Mouse (Mus musculus) layer of hippocampus, postnatal 10 days (tissue): ENCODE measurements at regions not wholly inside any gene's neighbourhood (a gene's known extent, or its start where the extent isn't known, plus 50 kb on each side); places are given as distances from the start of the nearest gene placed in this dataset.

Experiments
- DNase-seq, 2 experiments: peaks; one replicate each; pipeline ENCODE4 v3.0.0; 2021; ENCODE audit warnings: low spot score in 2 of 2

DNA sequence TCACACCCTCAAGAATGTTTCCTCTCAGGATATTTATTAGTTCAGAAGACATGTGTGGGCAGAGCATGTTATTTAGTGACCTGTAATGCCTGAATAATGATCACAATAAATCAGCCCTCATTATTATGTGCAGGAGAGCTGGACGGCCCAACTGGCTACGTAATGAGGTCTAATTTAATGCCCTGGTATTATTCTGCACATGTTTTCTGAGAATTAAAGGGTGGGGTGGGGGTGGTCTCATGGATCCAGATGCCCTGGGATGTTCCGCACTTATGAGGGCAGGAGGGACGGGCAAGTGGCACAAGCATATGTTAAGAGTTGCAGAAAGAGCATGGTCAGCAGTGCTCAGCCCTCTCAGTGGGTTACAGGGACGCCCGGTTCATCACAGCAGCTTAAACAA, 339.7 kb upstream of the Npvf start:
- no peak for DNase-seq

DNA sequence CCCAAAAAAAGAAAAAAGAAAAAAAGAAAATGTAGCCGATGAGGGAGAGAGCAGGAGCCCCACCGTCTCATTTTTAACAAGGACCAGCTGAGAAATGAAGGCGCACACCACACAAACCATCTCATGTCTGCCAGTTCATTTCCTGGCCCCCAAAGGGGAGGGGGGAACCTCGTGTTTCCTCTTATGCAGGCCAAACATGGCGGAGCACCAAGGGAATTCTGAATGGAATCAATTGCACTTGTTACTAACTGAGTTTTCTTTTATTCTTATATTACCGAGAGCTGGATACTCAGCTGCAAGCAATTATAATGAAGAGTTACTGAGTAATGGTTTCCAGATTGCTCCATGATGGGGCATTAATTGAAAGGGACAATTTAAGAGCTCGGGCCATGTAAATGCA, 348.5 kb upstream of the Npvf start:
- DNase-seq = no peak

DNA sequence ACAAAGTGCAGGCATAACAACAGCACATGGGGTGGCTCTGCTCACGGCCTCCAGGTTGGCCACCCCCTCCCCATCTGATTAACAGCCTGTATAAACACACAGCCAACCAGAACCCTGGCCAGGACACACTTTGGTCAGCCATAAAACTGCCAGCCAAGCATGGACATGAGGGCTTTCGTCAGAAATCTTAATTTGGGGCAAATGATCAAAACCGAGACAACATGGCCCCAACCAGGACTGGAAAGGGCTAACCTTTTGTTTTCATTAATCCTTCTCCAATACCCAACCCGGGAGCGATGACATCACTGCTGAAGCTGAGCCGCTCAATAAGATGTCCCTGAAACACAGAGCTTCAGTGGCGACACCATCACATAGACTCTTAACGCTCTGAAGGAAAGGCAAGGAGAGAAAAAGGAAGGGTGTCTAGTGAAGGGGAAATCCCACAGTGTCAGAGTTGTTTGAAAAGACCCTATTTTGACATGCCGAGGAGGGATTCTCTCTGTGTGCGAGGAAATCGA, 351.9 kb upstream of the Npvf start:
- peak; percentile 19 to 37 for DNase-seq

DNA sequence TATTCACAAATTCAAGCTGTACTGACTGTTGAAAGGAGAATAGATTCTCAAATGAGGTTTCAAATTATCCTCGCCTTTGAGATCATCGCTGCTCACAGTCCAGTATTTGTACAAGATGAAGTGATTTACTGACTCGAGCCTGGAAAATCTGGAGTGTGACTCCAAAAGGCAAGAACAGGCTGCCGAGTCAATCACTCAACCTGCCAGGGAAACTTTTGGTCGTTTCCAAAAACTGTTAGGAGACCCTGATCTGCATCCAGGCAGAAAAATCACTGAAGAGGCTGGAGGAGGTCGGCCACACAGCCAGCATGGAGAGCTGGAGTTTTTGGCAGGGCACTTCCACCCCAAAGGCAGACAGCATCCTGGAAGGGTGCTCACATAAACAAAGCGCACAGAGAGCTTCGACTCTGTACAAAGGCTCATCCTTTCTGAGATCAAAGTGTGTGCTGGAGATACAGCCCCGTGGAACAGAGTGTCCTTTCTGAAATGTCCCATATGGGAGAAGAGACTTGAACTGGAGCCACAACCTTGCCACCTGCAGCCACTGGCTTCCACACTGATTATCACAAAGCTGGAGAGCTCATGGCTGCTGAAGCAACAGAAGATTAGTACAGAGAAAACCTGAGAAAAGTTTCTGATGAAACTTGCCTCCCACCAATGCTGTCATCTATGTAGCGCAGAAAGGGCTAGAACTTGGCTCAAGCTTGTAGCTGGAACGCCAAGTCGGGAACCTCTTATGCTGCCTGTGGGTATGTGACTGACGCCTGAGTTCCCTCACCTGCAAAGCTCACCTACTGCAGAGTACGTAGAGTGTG, 355.5 kb upstream of the Npvf start:
- no peak for DNase-seq

DNA sequence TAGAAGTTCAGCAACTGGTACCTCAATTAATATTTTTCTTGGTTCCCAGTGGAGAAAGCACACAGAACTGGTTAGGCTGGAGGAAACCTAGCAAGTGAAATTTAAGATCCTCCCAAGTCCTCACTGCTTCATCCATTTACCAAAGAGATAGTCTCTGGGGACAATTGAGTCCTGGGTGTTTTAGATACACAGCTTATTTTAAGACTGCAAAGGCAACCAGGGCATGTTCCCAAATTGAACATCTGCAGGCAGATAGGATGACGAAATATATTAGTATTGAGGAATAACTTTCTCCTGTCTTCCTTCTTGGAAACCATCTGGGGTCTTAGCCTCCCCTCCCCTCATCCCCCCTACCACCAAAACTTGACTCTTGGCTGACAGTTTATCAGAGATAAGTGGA, 356.3 kb upstream of the Npvf start:
- no peak for DNase-seq

DNA sequence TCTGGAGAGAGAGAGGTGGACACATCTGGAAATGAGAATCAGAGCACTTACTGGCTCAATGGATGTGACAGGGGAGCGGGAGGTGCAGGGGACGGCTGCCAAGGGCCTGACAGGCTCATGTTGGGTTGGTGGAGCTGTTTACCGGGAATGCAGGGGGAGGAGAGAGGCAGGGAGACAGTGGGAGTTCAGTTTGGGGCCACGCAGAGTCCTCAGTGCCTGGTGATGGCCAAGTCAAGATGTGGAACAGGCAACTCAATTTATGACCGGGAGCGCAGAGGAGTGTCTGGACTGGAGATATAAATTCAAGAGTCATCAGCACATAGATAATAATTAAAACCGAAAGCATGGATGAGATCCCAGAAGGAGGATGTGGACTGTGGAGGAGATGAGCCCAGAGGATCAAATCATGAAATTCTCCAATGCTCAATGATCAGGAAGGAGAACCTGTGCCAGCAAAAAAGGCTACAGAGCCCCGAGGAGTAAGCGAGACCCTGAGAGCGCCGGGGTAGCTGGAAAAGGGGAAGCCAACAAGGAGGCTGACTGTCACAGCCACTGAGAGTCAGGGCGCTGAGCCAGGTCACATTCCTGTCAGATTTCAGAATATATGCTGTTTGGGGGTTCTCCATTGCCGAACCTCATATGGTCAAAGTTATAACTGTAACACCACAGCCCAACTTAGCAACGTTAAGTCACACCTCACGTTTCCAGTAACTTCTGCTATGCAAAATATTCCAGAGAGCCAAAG, 358.0 kb upstream of the Npvf start:
- no peak for DNase-seq

DNA sequence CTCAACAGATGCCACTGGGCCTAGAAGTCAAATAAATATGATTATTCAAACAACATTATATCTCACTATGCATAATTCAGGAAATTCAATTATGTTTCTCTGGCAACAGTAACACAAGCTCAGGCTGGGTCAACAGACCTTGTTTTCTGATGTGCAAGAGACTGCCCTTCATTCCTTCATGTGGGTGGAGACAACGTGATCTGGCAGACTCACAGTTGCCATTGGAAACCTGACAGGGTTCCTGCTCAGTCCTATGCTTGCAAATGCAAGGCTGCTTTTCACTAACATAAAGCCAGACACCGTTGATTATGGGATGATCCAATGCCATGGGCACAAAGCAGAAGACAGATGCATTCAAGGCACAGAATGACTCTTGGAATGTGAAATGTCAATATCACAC, 361.5 kb upstream of the Npvf start:
- DNase-seq = peak; percentile 38 to 39

DNA sequence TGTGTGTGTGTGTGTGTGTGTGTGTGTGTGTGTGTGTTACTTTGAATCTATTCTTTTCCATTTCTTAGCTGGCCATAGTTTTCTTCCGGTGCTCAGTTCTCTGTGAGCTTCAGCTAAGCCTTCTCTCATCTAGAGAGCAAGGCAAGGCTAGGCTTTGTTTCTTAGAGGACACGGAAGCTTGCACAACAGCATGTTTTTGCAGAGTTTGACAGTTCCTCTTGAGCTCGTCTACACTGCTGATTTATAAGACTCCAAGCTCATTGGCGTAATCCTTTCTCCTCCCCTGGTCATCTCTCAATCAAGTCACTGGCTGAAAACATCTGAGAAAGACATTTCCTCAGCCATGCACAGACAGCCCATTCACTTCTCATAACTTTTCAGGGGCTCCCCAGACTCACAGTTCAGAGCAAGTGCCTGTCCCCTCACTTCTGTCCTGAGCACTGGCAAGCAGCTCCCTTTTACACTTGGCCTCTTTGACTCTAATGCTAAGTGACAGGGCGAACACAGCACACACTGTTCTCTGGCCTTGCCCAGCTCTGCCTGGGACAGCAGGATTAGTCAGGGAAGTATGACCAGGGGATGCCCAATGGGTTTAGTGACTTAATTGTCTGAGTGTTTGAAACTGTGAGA, 362.3 kb upstream of the Npvf start:
- DNase-seq = peak; percentile 12 to 21

DNA sequence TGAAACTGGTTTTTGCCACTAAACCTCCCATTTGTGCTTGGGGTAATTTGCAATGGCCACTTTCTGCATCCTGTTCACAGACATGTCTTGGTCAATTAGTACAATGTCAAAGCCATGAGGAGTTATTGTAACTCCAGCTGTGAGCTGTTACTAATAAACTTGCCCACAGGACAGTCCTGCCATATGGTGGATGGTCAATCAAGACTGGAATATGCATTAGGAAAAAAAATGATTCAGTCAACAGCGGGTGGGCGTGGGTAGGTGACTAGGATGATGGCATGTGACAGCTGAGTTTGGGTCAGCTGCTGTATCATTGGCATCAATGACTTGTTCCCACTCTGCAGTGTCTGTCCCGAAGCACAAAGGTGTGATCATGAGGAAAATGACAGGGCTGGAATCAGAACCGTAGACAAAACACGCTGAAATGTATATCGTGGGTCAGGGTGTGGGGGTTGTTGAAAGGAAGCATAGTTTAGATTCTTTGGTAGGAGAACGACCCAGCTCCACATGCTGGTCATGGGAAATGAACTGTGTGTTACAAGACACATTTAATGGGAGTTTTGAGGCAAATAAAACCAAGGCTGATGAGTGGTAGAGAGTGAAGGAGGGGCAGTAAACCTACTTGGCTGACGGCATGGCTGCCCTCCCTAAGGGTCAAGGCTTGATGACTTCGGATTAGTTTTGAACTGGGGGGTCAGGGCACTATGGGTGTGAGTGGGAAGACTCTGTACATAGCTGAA, 363.2 kb upstream of the Npvf start:
- no peak for DNase-seq

DNA sequence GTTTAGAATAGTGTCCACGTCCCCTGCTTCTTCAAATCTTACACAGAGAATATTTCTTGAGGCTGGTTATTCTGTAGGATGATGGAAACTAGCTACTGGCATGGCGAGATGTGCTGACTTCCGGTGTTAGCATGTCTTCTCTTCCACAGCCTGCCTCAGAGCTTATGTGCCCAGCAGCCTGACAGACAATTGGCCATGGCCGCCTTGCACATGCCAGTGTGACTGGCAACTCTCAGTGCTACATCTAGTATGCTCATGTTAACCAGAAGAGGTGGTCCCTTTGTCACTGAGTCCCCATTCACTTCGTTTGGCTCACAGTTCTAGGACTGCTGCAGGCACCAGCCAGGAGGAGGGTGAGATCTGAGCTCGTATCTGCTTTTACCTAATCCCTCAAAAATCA, 367.0 kb upstream of the Npvf start:
- DNase-seq = no peak

DNA sequence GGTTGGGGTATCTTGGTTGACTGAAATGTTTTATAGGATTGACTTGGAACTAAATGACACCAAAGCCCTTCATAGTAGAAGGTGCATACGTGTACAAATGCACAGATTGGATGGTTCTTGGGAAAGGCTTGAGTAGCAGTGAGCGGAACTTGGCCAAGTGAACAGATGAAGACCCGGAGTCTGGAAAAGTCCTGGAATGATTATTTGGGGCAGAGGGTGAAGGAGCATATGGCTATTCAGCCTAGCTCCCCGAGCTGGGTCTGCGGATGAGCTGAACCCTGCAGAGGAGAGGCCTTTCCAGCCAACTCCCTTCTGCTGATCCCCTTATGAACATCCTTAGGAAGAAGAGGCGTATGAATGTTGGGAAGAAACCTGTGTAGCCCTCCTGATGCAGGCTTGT, 369.1 kb upstream of the Npvf start:
- no peak for DNase-seq

DNA sequence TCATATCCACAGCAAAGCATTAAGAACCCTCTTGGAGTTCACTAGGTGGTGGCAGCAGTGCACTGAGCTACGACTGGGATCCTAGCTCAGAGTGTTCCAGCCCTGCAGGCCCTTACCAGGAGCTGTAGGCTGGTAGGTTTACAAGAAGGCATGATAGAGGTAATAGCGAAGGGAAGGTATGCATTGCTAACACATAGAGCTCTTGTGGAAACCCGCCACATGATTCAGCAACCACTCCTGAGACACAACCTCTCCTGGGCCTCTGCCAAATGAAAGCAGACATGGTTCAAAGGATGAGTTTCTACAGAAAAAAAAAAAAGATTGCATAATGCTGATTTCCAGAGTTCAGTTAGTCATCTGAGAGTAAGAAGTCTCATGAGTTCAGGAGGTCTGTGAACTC, 370.5 kb upstream of the Npvf start:
- no peak for DNase-seq

DNA sequence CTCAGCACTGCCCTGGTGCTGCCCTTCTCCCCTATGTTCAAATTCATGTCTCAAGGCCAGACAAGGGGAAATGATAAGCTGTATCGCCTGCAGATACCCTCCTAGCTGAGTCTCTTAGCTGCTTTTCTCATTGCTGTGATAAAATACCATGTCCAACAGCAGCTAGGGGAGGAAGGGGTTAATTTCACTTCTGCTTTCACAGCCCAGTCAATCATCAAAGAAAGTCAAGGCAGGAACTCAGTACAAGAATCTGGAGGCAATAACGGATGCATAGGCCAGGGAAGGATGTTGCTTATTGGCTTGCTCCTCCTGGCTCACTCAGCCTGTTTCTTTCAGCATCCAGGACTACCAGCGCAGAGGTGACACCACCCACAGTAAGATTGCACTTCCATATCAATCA, 371.2 kb upstream of the Npvf start:
- no peak for DNase-seq

DNA sequence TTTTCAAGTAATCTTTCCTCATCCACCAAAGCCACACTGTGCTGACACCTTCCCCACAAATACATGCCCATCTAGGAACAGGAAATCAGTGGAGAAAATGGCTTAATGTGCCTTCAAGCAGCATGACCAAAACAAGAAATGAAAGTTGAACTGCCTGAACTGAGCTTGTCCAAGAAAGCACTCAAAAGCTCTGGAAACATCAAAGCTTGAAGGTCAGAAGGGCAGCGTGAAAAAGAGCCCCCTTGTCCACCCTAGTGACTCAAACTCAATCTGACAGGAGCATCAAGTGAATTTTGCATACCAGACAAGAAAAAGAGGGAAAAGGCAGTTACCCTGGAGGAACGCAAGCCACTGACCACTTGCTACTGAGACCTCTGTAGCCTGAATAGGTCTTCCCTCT, 373.1 kb upstream of the Npvf start:
- no peak for DNase-seq

DNA sequence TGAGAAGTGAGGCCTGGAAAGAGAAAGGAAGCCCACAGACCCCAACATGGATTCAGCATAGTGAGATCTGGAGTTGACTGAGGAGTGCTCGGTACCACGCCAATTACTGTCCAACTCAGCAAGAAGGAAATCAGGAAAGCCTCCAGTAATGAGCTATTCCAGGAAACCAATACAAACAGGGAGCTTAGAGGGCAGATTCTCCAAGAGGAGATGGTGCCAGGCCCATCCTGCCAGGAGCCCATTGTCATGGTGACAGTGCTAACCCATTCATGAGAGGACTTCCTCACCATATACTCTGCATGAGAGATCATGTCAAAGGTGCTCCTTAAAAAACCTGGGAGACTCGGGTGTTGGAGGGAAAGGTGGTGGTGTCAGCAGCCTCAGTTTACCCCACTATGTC, 375.3 kb upstream of the Npvf start:
- no peak for DNase-seq

DNA sequence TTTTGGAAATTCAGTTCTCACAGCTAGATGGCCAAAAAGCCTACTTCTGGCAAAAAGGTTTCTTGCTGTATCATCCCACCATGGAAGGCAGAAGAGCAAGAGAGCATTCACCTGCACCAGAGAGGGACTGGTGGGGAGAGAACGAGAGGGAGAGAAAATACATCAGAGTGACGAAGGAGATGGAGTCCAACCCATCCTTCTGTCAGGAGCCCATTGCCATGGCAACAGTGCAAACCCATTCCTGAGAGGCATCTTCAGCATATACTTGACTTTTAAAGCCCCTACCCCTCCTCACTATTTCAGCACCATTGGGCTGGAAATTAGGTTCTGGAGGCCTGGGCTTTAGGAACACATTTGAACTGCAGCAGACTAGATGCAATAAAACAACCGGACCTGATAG, 375.7 kb upstream of the Npvf start:
- DNase-seq = no peak

DNA sequence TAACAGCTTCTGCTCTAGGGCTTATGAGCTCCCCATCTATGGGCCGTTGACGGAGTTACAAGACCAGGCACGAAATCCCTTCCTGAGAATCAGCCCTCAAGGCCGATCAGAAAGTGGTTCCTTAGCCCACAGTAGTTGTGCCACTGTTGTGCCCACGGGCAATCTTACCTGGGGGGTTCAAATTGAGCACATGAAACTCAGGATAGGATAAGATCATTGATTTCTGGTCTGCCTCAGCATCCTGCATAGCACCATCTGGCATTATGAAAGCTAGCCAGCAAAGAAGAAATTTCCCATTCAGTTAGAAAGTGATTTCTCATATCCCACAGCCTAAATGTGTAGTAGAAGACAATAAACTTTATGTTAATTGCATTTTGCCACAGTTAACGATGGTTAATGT, 379.6 kb upstream of the Npvf start:
- DNase-seq = no peak

DNA sequence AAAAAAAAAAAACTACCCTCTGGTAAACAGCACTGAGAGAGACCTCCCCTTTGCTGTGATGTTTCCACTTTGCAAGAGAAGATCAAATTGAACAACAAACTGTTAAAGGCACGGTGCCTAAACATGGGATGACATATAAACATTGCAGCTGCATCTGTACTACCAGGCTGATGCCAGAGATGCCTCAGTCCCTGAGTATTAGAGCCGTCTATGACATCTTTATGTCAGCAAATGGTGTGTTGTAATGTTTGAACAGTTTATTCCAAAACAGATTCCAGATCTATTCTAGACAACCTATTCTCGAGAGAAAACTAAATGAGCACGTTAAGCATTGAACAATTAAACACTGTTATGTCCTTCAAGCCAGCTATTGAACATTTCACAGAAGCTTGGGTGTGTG, 381.8 kb upstream of the Npvf start:
- DNase-seq = no peak

DNA sequence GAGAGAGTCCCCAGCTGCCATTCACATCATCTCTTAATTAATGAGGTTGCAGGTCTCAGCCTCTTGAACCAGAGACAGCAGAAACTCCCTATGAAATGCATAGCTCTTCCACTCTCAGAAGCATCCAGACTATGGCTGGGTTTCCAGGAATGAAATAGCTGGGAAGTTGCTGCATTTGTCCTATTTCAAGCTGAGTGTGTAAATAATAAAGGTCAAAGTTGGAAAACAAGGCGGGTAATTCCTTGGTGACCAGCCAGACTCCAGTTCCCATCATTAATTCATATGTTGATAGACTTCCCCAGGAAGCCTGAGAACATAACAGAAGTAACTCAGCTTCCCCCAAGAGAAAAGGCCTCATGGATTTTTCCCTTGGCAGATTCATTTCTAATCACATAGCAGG, 382.3 kb upstream of the Npvf start:
- no peak for DNase-seq

DNA sequence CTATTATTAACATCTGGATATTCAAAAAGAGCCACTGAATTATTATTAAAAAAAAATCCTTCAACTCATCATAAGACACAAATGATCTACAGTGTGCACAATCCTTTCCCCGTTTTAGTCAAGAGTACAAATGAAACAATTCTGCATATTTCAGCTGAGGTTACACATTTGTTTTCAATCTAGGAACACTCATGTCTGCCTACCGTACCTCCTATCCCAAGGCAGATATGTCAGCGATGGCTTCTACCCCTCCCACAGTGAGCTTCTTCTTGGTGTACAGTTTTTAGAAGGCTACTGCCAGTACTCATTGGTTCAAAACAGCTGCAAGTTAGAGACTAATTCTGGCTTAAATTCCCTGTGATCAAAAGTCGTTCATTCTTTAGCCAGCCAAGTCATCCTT, 382.7 kb upstream of the Npvf start:
- no peak for DNase-seq

DNA sequence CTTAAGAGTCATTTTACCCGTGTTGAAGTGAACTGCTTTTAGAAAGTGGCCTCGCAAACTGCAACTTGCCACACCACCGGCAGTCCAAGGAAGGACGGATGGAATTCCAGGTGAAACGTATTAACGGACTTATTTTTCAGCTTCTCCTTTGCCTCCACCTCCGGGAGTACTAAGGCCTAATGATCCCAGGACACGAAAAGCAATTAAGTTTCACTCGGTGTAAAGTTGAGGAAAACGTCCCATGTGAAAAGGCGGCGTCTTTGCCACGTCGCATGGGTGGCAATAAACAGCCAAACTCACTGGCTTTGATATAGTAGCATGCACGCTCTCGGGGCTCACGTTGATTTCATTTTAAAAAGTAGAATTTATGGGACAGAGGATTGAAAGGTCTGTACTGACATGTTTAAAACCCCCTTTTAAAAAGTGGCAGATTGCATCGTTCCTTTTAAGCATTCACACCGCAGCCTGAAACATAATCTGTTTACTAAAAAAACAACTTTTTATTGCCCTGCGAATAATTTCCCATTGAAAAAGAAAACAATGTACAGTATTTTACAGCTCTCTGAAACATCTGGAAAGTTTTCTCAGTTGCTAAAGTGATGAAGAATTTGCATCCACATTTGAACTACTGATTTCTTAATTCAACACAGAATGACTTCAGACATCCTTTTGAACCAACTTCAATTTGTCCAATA, 385.4 kb upstream of the Npvf start:
- DNase-seq = no peak
